In the genomic region with DNA sequence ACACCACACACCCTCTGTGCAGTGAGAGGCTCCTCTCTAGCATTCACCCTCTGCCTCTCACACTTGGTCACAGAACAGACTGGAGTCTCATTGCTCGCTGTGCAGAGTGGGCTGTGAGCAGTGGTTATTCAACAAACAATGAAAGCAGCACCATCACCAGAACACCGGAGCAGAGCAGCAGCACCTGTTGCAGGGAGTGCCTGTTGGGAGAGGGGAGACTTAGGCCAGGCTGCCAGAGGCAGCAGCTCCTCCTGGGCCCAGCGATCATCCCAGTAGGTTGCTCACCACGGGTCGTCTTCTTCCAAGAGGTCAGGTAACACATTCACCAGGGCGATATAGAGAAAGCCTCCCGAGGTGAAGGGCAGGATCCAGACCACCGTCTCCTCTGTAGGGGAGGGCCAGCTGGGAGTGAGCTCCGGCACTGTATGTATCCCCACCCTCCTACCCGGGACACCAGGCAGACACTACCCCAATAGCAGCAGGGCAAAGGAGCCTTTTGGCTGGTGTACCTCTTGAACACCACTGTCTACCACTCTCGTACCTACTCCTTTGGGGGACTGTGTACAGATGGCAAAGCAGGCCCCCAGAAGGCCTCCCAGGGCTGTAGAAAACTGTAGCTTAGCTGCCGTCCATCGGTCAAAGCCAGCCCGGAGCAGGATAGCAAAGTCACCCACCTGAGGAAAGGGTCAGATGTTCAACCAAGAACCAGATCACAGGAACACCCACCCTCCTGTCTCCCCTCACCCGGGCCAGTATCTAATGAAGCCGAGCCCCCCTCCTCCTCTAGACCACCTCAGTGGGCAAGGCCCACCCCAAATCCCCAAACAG, we compare ENCODE assay signal across 25 mouse cellular contexts. TPM values are rescaled to one million over a fixed set of nuclear protein-coding genes. Genes with fewer than 3 reads are reported as not detected.
A peak's percentile ranks its signal among the peaks of the same experiment; 100 is the strongest.
DNase-seq lines count a peak whose midpoint lies in the region; ATAC-seq and TF ChIP-seq lines count a peak whose summit lies in the region.
"Had no signal": no experiment of that assay in that cellular context is flagged by ENCODE, and none has a peak within 500 bp of the region (broad histone marks: within the 10 kb centered on the region; RNA-seq: fewer than 3 reads in every experiment).

No protein-coding gene starts in this region.

- H3K27ac ChIP-seq in gastrocnemius, adult 2 months: peak overlapping the region; percentile 72
- peak overlapping the region; percentile 87 to 91; a peak in 3 of 4 replicates for H3K27ac ChIP-seq in heart, embryonic 14.5 days (replicated peaks in 1 of 2; ENCODE audit: control insufficient read depth in 1 of 2, insufficient read depth in 1 of 2, low read depth in 2 of 2, low read length in 2 of 2)
- peak overlapping the region; percentile 56; the same call in 1 of the 2 replicates for H3K27ac ChIP-seq in kidney, embryonic 15.5 days
- H3K27ac ChIP-seq in limb, embryonic 15.5 days: 0 out of 2 replicates have a peak overlapping the region, but pooled peaks have one; percentile 67
- H3K27ac ChIP-seq: forebrain, embryonic 13.5 days; hindbrain, embryonic 13.5 days; neural tube, embryonic 12.5 days had no signal

- no peak for TF ChIP-seq CTCF in gastrocnemius, adult 2 months (IDR thresholded peaks at IDR 0.05)

- ATAC-seq in heart, embryonic 14.5 days (ENCODE audit: insufficient number of reproducible peaks, insufficient read depth, low FRiP score, low read depth): no peak
- no peak for ATAC-seq in kidney, embryonic 15.5 days (replicated peaks; ENCODE audit: low FRiP score)
- ATAC-seq in limb, embryonic 15.5 days (ENCODE audit: insufficient number of reproducible peaks, low FRiP score, low TSS enrichment, low read depth): 0 out of 2 replicates have a peak, but pooled peaks have one; percentile 16
- no peak for ATAC-seq in megakaryocyte progenitor cell, adult 5-6 weeks (replicated peaks; ENCODE audit: poor library complexity)
- ATAC-seq: forebrain, embryonic 13.5 days; liver, embryonic 12.5 days had no signal

- H3K27me3 ChIP-seq in heart, embryonic 14.5 days (ENCODE audit: control insufficient read depth, insufficient read depth, low read length): no peaks in the 10 kb centered on the region
- no peaks in the 10 kb centered on the region for H3K27me3 ChIP-seq in kidney, embryonic 15.5 days
- no peaks in the 10 kb centered on the region for H3K27me3 ChIP-seq in limb, embryonic 15.5 days
- H3K27me3 ChIP-seq: embryonic facial prominence, embryonic 12.5 days; forebrain, embryonic 13.5 days; hindbrain, embryonic 13.5 days; liver, embryonic 12.5 days; neural tube, embryonic 12.5 days had no signal

- intact Hi-C loops in gastrocnemius, adult 2 months (cut with DNase I): no loop called here
- intact Hi-C loops in heart, postnatal 10 days (cut with DNase I): no loop called here

- no peaks in the 10 kb centered on the region for H3K9me3 ChIP-seq in heart, embryonic 14.5 days (ENCODE audit: control insufficient read depth, low read length)
- no peaks in the 10 kb centered on the region for H3K9me3 ChIP-seq in kidney, embryonic 15.5 days (replicated peaks)
- no peaks in the 10 kb centered on the region for H3K9me3 ChIP-seq in limb, embryonic 15.5 days
- H3K9me3 ChIP-seq: embryonic facial prominence, embryonic 12.5 days; forebrain, embryonic 13.5 days; hindbrain, embryonic 13.5 days; liver, embryonic 12.5 days; neural tube, embryonic 12.5 days had no signal

- peaks cover 18 to 37% of the 10 kb centered on the region in 2 experiments for H3K4me1 ChIP-seq in heart, embryonic 14.5 days (ENCODE audit: control insufficient read depth in 2 of 2, insufficient read depth in 2 of 2, low read length in 2 of 2)
- H3K4me1 ChIP-seq in kidney, embryonic 15.5 days: peaks cover 7% of the 10 kb centered on the region
- H3K4me1 ChIP-seq in limb, embryonic 15.5 days: peaks cover 23% of the 10 kb centered on the region
- H3K4me1 ChIP-seq: embryonic facial prominence, embryonic 12.5 days; neural tube, embryonic 12.5 days had no signal

- H3K4me3 ChIP-seq in gastrocnemius, adult 2 months: no peak overlapping the region
- H3K4me3 ChIP-seq in heart, embryonic 14.5 days (ENCODE audit: control insufficient read depth in 1 of 2, insufficient read depth in 1 of 2, low read depth in 1 of 2, low read length in 2 of 2): no peak overlapping the region
- no peak overlapping the region for H3K4me3 ChIP-seq in kidney, embryonic 15.5 days (replicated peaks)
- H3K4me3 ChIP-seq in limb, embryonic 15.5 days: no peak overlapping the region
- H3K4me3 ChIP-seq: embryonic facial prominence, embryonic 12.5 days; forebrain, embryonic 13.5 days; hindbrain, embryonic 13.5 days; liver, embryonic 12.5 days; neural tube, embryonic 12.5 days had no signal

- no peak for DNase-seq in gastrocnemius, adult 2 months
- no peak for DNase-seq in gastrocnemius, postnatal 25 days
- no peak for DNase-seq in heart, postnatal 10 days
- DNase-seq in kidney, adult 11 months: no peak
- DNase-seq: adrenal gland, postnatal 10 days; cerebellum, adult 18-20 months; cerebellum, postnatal 14 days; lung, embryonic 14.5 days; midbrain, embryonic 14.5 days; retina, postnatal 1 day; right cerebral cortex, postnatal 25 days; thymus, adult 18-20 months; thymus, postnatal 4 days had no signal

- H3K4me2 ChIP-seq in heart, embryonic 14.5 days (ENCODE audit: low read length): no peak overlapping the region
- H3K4me2 ChIP-seq in kidney, embryonic 15.5 days: no peak overlapping the region
- no peak overlapping the region for H3K4me2 ChIP-seq in limb, embryonic 15.5 days
- H3K4me2 ChIP-seq: embryonic facial prominence, embryonic 12.5 days; forebrain, embryonic 13.5 days; hindbrain, embryonic 13.5 days; liver, embryonic 12.5 days; lung, embryonic 14.5 days; neural tube, embryonic 12.5 days had no signal

- 87% methylated on average over 16 of the region's 16 CpGs for WGBS in heart, embryonic 14.5 days
- 88% methylated on average over 16 of the region's 16 CpGs for WGBS in kidney, embryonic 15.5 days
- 90% methylated on average over 16 of the region's 16 CpGs for WGBS in limb, embryonic 15.5 days

- H3K36me3 ChIP-seq in heart, embryonic 14.5 days (ENCODE audit: control insufficient read depth, insufficient read depth, low read length): peaks cover 77% of the 10 kb centered on the region
- peaks cover 87% of the 10 kb centered on the region for H3K36me3 ChIP-seq in kidney, embryonic 15.5 days
- peaks cover 87% of the 10 kb centered on the region for H3K36me3 ChIP-seq in limb, embryonic 15.5 days

- H3K9ac ChIP-seq in heart, embryonic 14.5 days (ENCODE audit: low read length): peak overlapping the region; percentile 50; the same call in 1 of the 2 replicates
- no peak overlapping the region for H3K9ac ChIP-seq in kidney, embryonic 15.5 days
- no peak overlapping the region for H3K9ac ChIP-seq in limb, embryonic 15.5 days
- H3K9ac ChIP-seq: embryonic facial prominence, embryonic 12.5 days; forebrain, embryonic 13.5 days; hindbrain, embryonic 13.5 days; lung, embryonic 14.5 days; neural tube, embryonic 12.5 days had no signal

RNA-seq across cellular contexts. Expression of a gene that starts 7.2 kb away (rescaled TPM):
- total RNA-seq in gastrocnemius, adult 2 months (2021): 10 to 100 TPM; 18.7 to 22.0 TPM
- 10 to 100 TPM; 21.8 to 22.5 TPM for total RNA-seq in gastrocnemius, postnatal 25 days (2021)
- polyA plus RNA-seq in heart, embryonic 14.5 days (2014; fragmentation: Nextera tagmentation; extraction: Ambion mirVana): 50.6 and 52.0 TPM in 2 replicates
- total RNA-seq in heart, postnatal 10 days (2021): 10 to 100 TPM; 27.7 to 31.9 TPM
- polyA plus RNA-seq in kidney, embryonic 15.5 days (2015; fragmentation: Nextera tagmentation; extraction: Ambion mirVana): 41.2 and 48.5 TPM in 2 replicates
- 88.8 and 89.4 TPM in 2 replicates for polyA plus RNA-seq in limb, embryonic 15.5 days (2015; fragmentation: Nextera tagmentation; extraction: Ambion mirVana)
- total RNA-seq in megakaryocyte progenitor cell, adult 5-6 weeks (2015): 9.2 and 14.8 TPM in 2 replicates
- 7.0 and 8.9 TPM in 2 replicates for total RNA-seq in megakaryocyte progenitor cell, adult 5-6 weeks (2017)

RNA-seq across cellular contexts. Expression of a gene that starts 9.2 kb away (rescaled TPM):
- total RNA-seq in gastrocnemius, adult 2 months (2021): 100 to 1,000 TPM; 226 to 256 TPM
- total RNA-seq in gastrocnemius, postnatal 25 days (2021): 100 to 1,000 TPM; 223 to 225 TPM
- polyA plus RNA-seq in heart, embryonic 14.5 days (2014; fragmentation: Nextera tagmentation; extraction: Ambion mirVana): 275 and 293 TPM in 2 replicates
- total RNA-seq in heart, postnatal 10 days (2021): 100 to 1,000 TPM; 221 to 245 TPM
- polyA plus RNA-seq in kidney, embryonic 15.5 days (2015; fragmentation: Nextera tagmentation; extraction: Ambion mirVana): 307 and 315 TPM in 2 replicates
- 248 and 294 TPM in 2 replicates for polyA plus RNA-seq in limb, embryonic 15.5 days (2015; fragmentation: Nextera tagmentation; extraction: Ambion mirVana)
- total RNA-seq in megakaryocyte progenitor cell, adult 5-6 weeks (2015): 102 and 103 TPM in 2 replicates
- total RNA-seq in megakaryocyte progenitor cell, adult 5-6 weeks (2017): 310 and 320 TPM in 2 replicates

RNA-seq across cellular contexts. Expression of a gene that starts 19.2 kb away (rescaled TPM):
- 1 to 10 TPM in 1 of 2 experiments, under 1 TPM in 1; 0.87 to 1.2 TPM for total RNA-seq in gastrocnemius, adult 2 months (2021)
- total RNA-seq in gastrocnemius, postnatal 25 days (2021): 1 to 10 TPM in 1 of 2 experiments, under 1 TPM in 1; 0.95 to 1.6 TPM
- polyA plus RNA-seq in heart, embryonic 14.5 days (2014; fragmentation: Nextera tagmentation; extraction: Ambion mirVana): 4.8 and 5.1 TPM in 2 replicates
- total RNA-seq in heart, postnatal 10 days (2021): 1 to 10 TPM; 2.3 to 3.0 TPM
- 4.7 and 5.4 TPM in 2 replicates for polyA plus RNA-seq in kidney, embryonic 15.5 days (2015; fragmentation: Nextera tagmentation; extraction: Ambion mirVana)
- 9.4 and 12.6 TPM in 2 replicates for polyA plus RNA-seq in limb, embryonic 15.5 days (2015; fragmentation: Nextera tagmentation; extraction: Ambion mirVana)
- 182 and 235 TPM in 2 replicates for total RNA-seq in megakaryocyte progenitor cell, adult 5-6 weeks (2015)
- total RNA-seq in megakaryocyte progenitor cell, adult 5-6 weeks (2017): 82.5 and 97.3 TPM in 2 replicates

RNA-seq across cellular contexts. Expression of a gene that starts 27.6 kb away (rescaled TPM):
- total RNA-seq in gastrocnemius, adult 2 months (2021): 10 to 100 TPM; 28.3 to 30.2 TPM
- total RNA-seq in gastrocnemius, postnatal 25 days (2021): 10 to 100 TPM; 23.1 to 26.0 TPM
- polyA plus RNA-seq in heart, embryonic 14.5 days (2014; fragmentation: Nextera tagmentation; extraction: Ambion mirVana): 29.8 and 31.0 TPM in 2 replicates
- total RNA-seq in heart, postnatal 10 days (2021): 10 to 100 TPM; 15.4 to 19.8 TPM
- polyA plus RNA-seq in kidney, embryonic 15.5 days (2015; fragmentation: Nextera tagmentation; extraction: Ambion mirVana): 2.7 and 3.4 TPM in 2 replicates
- 16.2 and 30.5 TPM in 2 replicates for polyA plus RNA-seq in limb, embryonic 15.5 days (2015; fragmentation: Nextera tagmentation; extraction: Ambion mirVana)
- total RNA-seq in megakaryocyte progenitor cell, adult 5-6 weeks (2015): 1.8 and 4.1 TPM in 2 replicates
- 2.7 and 3.4 TPM in 2 replicates for total RNA-seq in megakaryocyte progenitor cell, adult 5-6 weeks (2017)
- total RNA-seq: megakaryocyte-erythroid progenitor cell, adult 5-6 weeks had no signal

RNA-seq across cellular contexts. Expression of a gene that starts 55.0 kb away (rescaled TPM):
- total RNA-seq in gastrocnemius, adult 2 months (2021): under 1 TPM in 1 of 2 experiments, not detected in 1; 0.06 TPM
- total RNA-seq in gastrocnemius, postnatal 25 days (2021): not detected
- polyA plus RNA-seq in heart, embryonic 14.5 days (2014; fragmentation: Nextera tagmentation; extraction: Ambion mirVana): 789 and 806 TPM in 2 replicates
- total RNA-seq in heart, postnatal 10 days (2021): 1,000 to 10,000 TPM; 1,924 to 2,166 TPM
- polyA plus RNA-seq in kidney, embryonic 15.5 days (2015; fragmentation: Nextera tagmentation; extraction: Ambion mirVana): 0.10 and 0.13 TPM in 2 replicates
- polyA plus RNA-seq in limb, embryonic 15.5 days (2015; fragmentation: Nextera tagmentation; extraction: Ambion mirVana): 0.09 and 0.34 TPM in 2 replicates
- total RNA-seq in megakaryocyte progenitor cell, adult 5-6 weeks (2015): 0.17 TPM in 1 of 2 replicates, not detected in the other
- total RNA-seq in megakaryocyte progenitor cell, adult 5-6 weeks (2017): 0.20 TPM in 1 of 2 replicates, not detected in the other
- total RNA-seq: gastrocnemius, adult 18-20 months had no signal
- polyA plus RNA-seq: forebrain, embryonic 13.5 days; kidney, embryonic 14.5 days; midbrain, embryonic 14.5 days had no signal

Comparison
In these comparisons a context has a peak if more than half of its experiments do, and no peak if none do; other contexts are left out.
1. RNA of a gene that starts 19.2 kb away (total RNA-seq): 82.5 to 235 TPM in megakaryocyte progenitor cell, adult 5-6 weeks; 2.3 to 3.0 TPM in heart, postnatal 10 days, 0.95 to 1.6 TPM in gastrocnemius, postnatal 25 days and 0.87 to 1.2 TPM in gastrocnemius, adult 2 months; every median in the first group is over 10 times any median in the second.
2. Peak in every context shown above with its lines, with median percentiles within 50 percentile points of each other: H3K27ac ChIP-seq.